Mouse (Mus musculus): ENCODE results near the gene Olfr601. TPM values are rescaled to one million over a fixed set of nuclear protein-coding genes. Genes with fewer than 3 reads are reported as not detected.
"Not testable (repeated sequence)": the region's sequence is repeated elsewhere in the genome, so short reads cannot be mapped to it uniquely, and the experiment has no call there.

The Olfr601 gene
- total and polyA plus RNA-seq, 3 experiments, result not detected

GRCm38 (mm10) chr7:103335617-103336016 lies 26.8 kb downstream of the Olfr601 start, which contains the start of gene Olfr599:
TSS of gene Olfr599 (plus strand) at chr7:103335917.
- intact Hi-C loops (cut with DNase I), result no loop called here
- no peaks in the 10 kb centered on the region for H3K36me3 ChIP-seq (ENCODE audit: control insufficient read depth, insufficient read depth, low read length)
- no peak for DNase-seq
- H3K4me3 ChIP-seq, result no peak within 1 kb of the TSS
- H3K4me1 ChIP-seq (ENCODE audit: control insufficient read depth, insufficient read depth, low read length), result no peaks in the 10 kb centered on the region
- H3K27me3 ChIP-seq (ENCODE audit: control insufficient read depth, insufficient read depth, low read length), result no peaks in the 10 kb centered on the region
- H3K9ac ChIP-seq (ENCODE audit: low read depth, low read length), result no peak within 1 kb of the TSS
- H3K79me2 ChIP-seq (replicated peaks; ENCODE audit: control insufficient read depth, insufficient read depth, low read length), result no peaks in the 10 kb centered on the region
- no peak within 1 kb of the TSS for H3K27ac ChIP-seq
- no peak for TF ChIP-seq EP300 (IDR thresholded peaks at IDR 0.05; ENCODE audit: insufficient read depth, low read depth, low read length)
- no peak for TF ChIP-seq POLR2A (IDR thresholded peaks at IDR 0.05; ENCODE audit: insufficient read depth, low read depth, low read length)
- no peak for TF ChIP-seq CTCF (IDR thresholded peaks at IDR 0.05)
- WGBS, result 82% methylated on average over 1 of the region's 1 CpGs

GRCm38 (mm10) chr7:103323268-103323667 lies 39.2 kb downstream of the Olfr601 start, which contains the start of gene Olfr598:
TSS of gene Olfr598 (plus strand) at chr7:103323568.
- Histone ChIP-seq H3K4me1 (ENCODE audit: control insufficient read depth, insufficient read depth, low read length) (no peaks in the 10 kb centered on the region), H3K79me2 (replicated peaks; ENCODE audit: control insufficient read depth, insufficient read depth, low read length) (no peaks in the 10 kb centered on the region), H3K27ac (no peak within 1 kb of the TSS), H3K9ac (ENCODE audit: low read depth, low read length) (no peak within 1 kb of the TSS), H3K4me3 (no peak within 1 kb of the TSS), H3K27me3 (ENCODE audit: control insufficient read depth, insufficient read depth, low read length) (no peaks in the 10 kb centered on the region), H3K36me3 (ENCODE audit: control insufficient read depth, insufficient read depth, low read length) (no peaks in the 10 kb centered on the region)
- TF ChIP-seq POLR2A (IDR thresholded peaks at IDR 0.05; ENCODE audit: insufficient read depth, low read depth, low read length), result no peak
- TF ChIP-seq CTCF (IDR thresholded peaks at IDR 0.05), result no peak
- no peak for TF ChIP-seq EP300 (IDR thresholded peaks at IDR 0.05; ENCODE audit: insufficient read depth, low read depth, low read length)
- no peak for DNase-seq
- intact Hi-C loops (cut with DNase I), result no loop called here

GRCm38 (mm10) chr7:103316015-103316414 lies 46.4 kb downstream of the Olfr601 start, which contains the start of gene Olfr597:
TSS of gene Olfr597 (plus strand) at chr7:103316315.
- DNase-seq; H3K27me3 ChIP-seq (ENCODE audit: control insufficient read depth, insufficient read depth, low read length); H3K36me3 ChIP-seq (ENCODE audit: control insufficient read depth, insufficient read depth, low read length); H3K79me2 ChIP-seq (replicated peaks; ENCODE audit: control insufficient read depth, insufficient read depth, low read length); H3K27ac ChIP-seq; intact Hi-C loops (cut with DNase I); H3K4me3 ChIP-seq; H3K4me1 ChIP-seq (ENCODE audit: control insufficient read depth, insufficient read depth, low read length); H3K9ac ChIP-seq (ENCODE audit: low read depth, low read length): not testable (repeated sequence)
- WGBS, result 86% methylated on average over 2 of the region's 2 CpGs

Other genes starting within 250 kb of the Olfr601 start
- not detected for gene Olfr586, start 237.0 kb downstream of the Olfr601 start, total RNA-seq (2021)
- not detected in 2 replicates for gene Olfr586, start 237.0 kb downstream of the Olfr601 start, polyA plus RNA-seq (2012; rRNA removed)
- gene Olfr588-ps1, start 221.8 kb downstream of the Olfr601 start, total RNA-seq (2021), result not detected
- not detected in 2 replicates for gene Olfr588-ps1, start 221.8 kb downstream of the Olfr601 start, polyA plus RNA-seq (2012; rRNA removed)
- not detected for gene Olfr589, start 206.3 kb downstream of the Olfr601 start, total RNA-seq (2021)
- not detected in 2 replicates for gene Olfr589, start 206.3 kb downstream of the Olfr601 start, polyA plus RNA-seq (2012; rRNA removed)
- gene Olfr591, start 184.3 kb downstream of the Olfr601 start, total RNA-seq (2021), result not detected
- not detected in 2 replicates for gene Olfr591, start 184.3 kb downstream of the Olfr601 start, polyA plus RNA-seq (2012; rRNA removed)
- not detected for gene Olfr592, start 177.9 kb downstream of the Olfr601 start, total RNA-seq (2021)
- not detected in 2 replicates for gene Olfr592, start 177.9 kb downstream of the Olfr601 start, polyA plus RNA-seq (2012; rRNA removed)
- gene Olfr593, start 150.8 kb downstream of the Olfr601 start, total RNA-seq (2021), result not detected
- not detected in 2 replicates for gene Olfr593, start 150.8 kb downstream of the Olfr601 start, polyA plus RNA-seq (2012; rRNA removed)
- not detected for gene Olfr594, start 145.7 kb downstream of the Olfr601 start, total RNA-seq (2021)
- gene Olfr594, start 145.7 kb downstream of the Olfr601 start, polyA plus RNA-seq (2012; rRNA removed), result not detected in 2 replicates
- not detected for gene Usp17ld, start 110.2 kb downstream of the Olfr601 start, total RNA-seq (2021)
- not detected in 2 replicates for gene Usp17ld, start 110.2 kb downstream of the Olfr601 start, polyA plus RNA-seq (2012; rRNA removed)
- gene Olfr596, start 57.0 kb downstream of the Olfr601 start, total RNA-seq (2021), result not detected
- gene Olfr596, start 57.0 kb downstream of the Olfr601 start, polyA plus RNA-seq (2012; rRNA removed), result not detected in 2 replicates
- not detected for gene Olfr597, start 46.3 kb downstream of the Olfr601 start, total RNA-seq (2021)
- not detected in 2 replicates for gene Olfr597, start 46.3 kb downstream of the Olfr601 start, polyA plus RNA-seq (2012; rRNA removed)
- gene Olfr598, start 39.1 kb downstream of the Olfr601 start, total RNA-seq (2021), result not detected
- not detected in 2 replicates for gene Olfr598, start 39.1 kb downstream of the Olfr601 start, polyA plus RNA-seq (2012; rRNA removed)
- gene Olfr599, start 26.7 kb downstream of the Olfr601 start, total RNA-seq (2021), result not detected
- gene Olfr599, start 26.7 kb downstream of the Olfr601 start, polyA plus RNA-seq (2012; rRNA removed), result not detected in 2 replicates
- not detected for gene Olfr600, start 13.0 kb downstream of the Olfr601 start, total RNA-seq (2021)
- gene Olfr600, start 13.0 kb downstream of the Olfr601 start, polyA plus RNA-seq (2012; rRNA removed), result not detected in 2 replicates
- gene Olfr603, start 23.5 kb upstream of the Olfr601 start, total RNA-seq (2021), result not detected
- gene Olfr603, start 23.5 kb upstream of the Olfr601 start, polyA plus RNA-seq (2012; rRNA removed), result not detected in 2 replicates
- not detected for gene Usp17lc, start 52.4 kb upstream of the Olfr601 start, total RNA-seq (2021)
- gene Usp17lc, start 52.4 kb upstream of the Olfr601 start, polyA plus RNA-seq (2012; rRNA removed), result not detected in 2 replicates
- gene Olfr605, start 82.8 kb upstream of the Olfr601 start, total RNA-seq (2021), result not detected
- not detected in 2 replicates for gene Olfr605, start 82.8 kb upstream of the Olfr601 start, polyA plus RNA-seq (2012; rRNA removed)
- not detected for gene Olfr606, start 86.4 kb upstream of the Olfr601 start, total RNA-seq (2021)
- gene Olfr606, start 86.4 kb upstream of the Olfr601 start, polyA plus RNA-seq (2012; rRNA removed), result not detected in 2 replicates
- gene Olfr607, start 101.5 kb upstream of the Olfr601 start, total RNA-seq (2021), result not detected
- not detected in 2 replicates for gene Olfr607, start 101.5 kb upstream of the Olfr601 start, polyA plus RNA-seq (2012; rRNA removed)
- not detected for gene Olfr608, start 107.2 kb upstream of the Olfr601 start, total RNA-seq (2021)
- not detected in 2 replicates for gene Olfr608, start 107.2 kb upstream of the Olfr601 start, polyA plus RNA-seq (2012; rRNA removed)
- not detected for gene Olfr609, start 135.4 kb upstream of the Olfr601 start, total RNA-seq (2021)
- not detected in 2 replicates for gene Olfr609, start 135.4 kb upstream of the Olfr601 start, polyA plus RNA-seq (2012; rRNA removed)
- gene Olfr610, start 149.5 kb upstream of the Olfr601 start, total RNA-seq (2021), result not detected
- gene Olfr610, start 149.5 kb upstream of the Olfr601 start, polyA plus RNA-seq (2012; rRNA removed), result not detected in 2 replicates
- not detected for gene Olfr611, start 158.2 kb upstream of the Olfr601 start, total RNA-seq (2021)
- gene Olfr611, start 158.2 kb upstream of the Olfr601 start, polyA plus RNA-seq (2012; rRNA removed), result not detected in 2 replicates
- gene Olfr612, start 180.1 kb upstream of the Olfr601 start, total RNA-seq (2021), result not detected
- gene Olfr612, start 180.1 kb upstream of the Olfr601 start, polyA plus RNA-seq (2012; rRNA removed), result not detected in 2 replicates
- not detected for gene Olfr613, start 185.4 kb upstream of the Olfr601 start, total RNA-seq (2021)
- gene Olfr613, start 185.4 kb upstream of the Olfr601 start, polyA plus RNA-seq (2012; rRNA removed), result not detected in 2 replicates
- gene Olfr615, start 193.4 kb upstream of the Olfr601 start, total RNA-seq (2021), result not detected
- gene Olfr615, start 193.4 kb upstream of the Olfr601 start, polyA plus RNA-seq (2012; rRNA removed), result not detected in 2 replicates
- gene Olfr616, start 206.5 kb upstream of the Olfr601 start, total RNA-seq (2021), result not detected
- not detected in 2 replicates for gene Olfr616, start 206.5 kb upstream of the Olfr601 start, polyA plus RNA-seq (2012; rRNA removed)
- gene Olfr617, start 210.4 kb upstream of the Olfr601 start, total RNA-seq (2021), result not detected
- not detected in 2 replicates for gene Olfr617, start 210.4 kb upstream of the Olfr601 start, polyA plus RNA-seq (2012; rRNA removed)
- not detected for gene Olfr618, start 227.4 kb upstream of the Olfr601 start, total RNA-seq (2021)
- not detected in 2 replicates for gene Olfr618, start 227.4 kb upstream of the Olfr601 start, polyA plus RNA-seq (2012; rRNA removed)
- not detected for gene Olfr619, start 237.9 kb upstream of the Olfr601 start, total RNA-seq (2021)
- gene Olfr619, start 237.9 kb upstream of the Olfr601 start, polyA plus RNA-seq (2012; rRNA removed), result not detected in 2 replicates
- gene Olfr620, start 249.9 kb upstream of the Olfr601 start, total RNA-seq (2021), result not detected
- gene Olfr620, start 249.9 kb upstream of the Olfr601 start, polyA plus RNA-seq (2012; rRNA removed), result not detected in 2 replicates